Mouse (Mus musculus) erythroblast, embryonic 14.5 days (primary cell): ENCODE results near the gene Gm26992.

Experiments used
- GATA1 ChIP-seq: IDR thresholded peaks from 2 replicates; pipeline ENCODE4 v1.6.1; 2012; ENCODE audit warnings: low read length, inconsistent platforms, mixed read lengths
- TAL1 ChIP-seq: IDR thresholded peaks from 3 replicates; pipeline ENCODE4 v1.6.1; 2012; ENCODE audit warnings: low read length, inconsistent platforms, mixed read lengths

GRCm38 (mm10) chrX:103384528-103384927 lies 37.3 kb upstream of the Gm26992 start:
- TF ChIP-seq TAL1, result no peak
- TF ChIP-seq GATA1, result no peak
